Comparison of ENCODE assay signal across 8 mouse cellular contexts in genomic region chr10:81140005-81140404, GRCm38 (mm10). TPM values are rescaled to one million over a fixed set of nuclear protein-coding genes. Genes with fewer than 3 reads are reported as not detected.
A peak's percentile ranks its signal among the peaks of the same experiment; 100 is the strongest.
DNase-seq lines count a peak whose midpoint lies in the region; ATAC-seq lines count a peak whose summit lies in the region.

No protein-coding gene starts in this region.

- DNase-seq in kidney, postnatal 14 days: peak; percentile 44
- DNase-seq in kidney, postnatal 4 days: no peak
- peak; percentile 77 for DNase-seq in cerebellum, adult 9-10 months
- DNase-seq in embryo, embryonic 9.5 days (ENCODE audit: extremely low spot score): no peak
- DNase-seq in layer of hippocampus, postnatal 14 days (ENCODE audit: low spot score in 2 of 2): no peak
- no peak for DNase-seq in Muller cell, postnatal 12 days (ENCODE audit: inconsistent ontology term)

- H3K27me3 ChIP-seq in heart, embryonic 16.5 days (ENCODE audit: control insufficient read depth, insufficient read depth, low read length): no peaks in the 10 kb centered on the region
- peaks cover 12% of the 10 kb centered on the region for H3K27me3 ChIP-seq in midbrain, embryonic 12.5 days

- peaks cover 14% of the 10 kb centered on the region for H3K36me3 ChIP-seq in heart, embryonic 16.5 days (ENCODE audit: control insufficient read depth, insufficient read depth)
- H3K36me3 ChIP-seq in midbrain, embryonic 12.5 days: peaks cover 19% of the 10 kb centered on the region

- peak overlapping the region; percentile 56 for H3K9ac ChIP-seq in heart, embryonic 16.5 days (ENCODE audit: low read length)
- peak overlapping the region; percentile 92 for H3K9ac ChIP-seq in midbrain, embryonic 12.5 days (replicated peaks)

- H3K9me3 ChIP-seq in heart, embryonic 16.5 days (replicated peaks; ENCODE audit: control insufficient read depth, low read length): no peaks in the 10 kb centered on the region
- H3K9me3 ChIP-seq in midbrain, embryonic 12.5 days: no peaks in the 10 kb centered on the region; the same call in 1 of the 2 replicates

- WGBS in heart, embryonic 16.5 days: 43% methylated on average over 8 of the region's 8 CpGs
- 66% methylated on average over 8 of the region's 8 CpGs for WGBS in midbrain, embryonic 12.5 days

- no peak for ATAC-seq in heart, embryonic 16.5 days (replicated peaks; ENCODE audit: extremely low read depth, insufficient read depth, low FRiP score)
- ATAC-seq in midbrain, embryonic 12.5 days (ENCODE audit: low FRiP score, low read depth): no peak

- H3K4me1 ChIP-seq in heart, embryonic 16.5 days (ENCODE audit: control insufficient read depth, insufficient read depth, low read length): peaks cover 51% of the 10 kb centered on the region
- H3K4me1 ChIP-seq in midbrain, embryonic 12.5 days: peaks cover 56% of the 10 kb centered on the region

- H3K4me2 ChIP-seq in heart, embryonic 16.5 days (ENCODE audit: low read depth, low read length): peak overlapping the region; percentile 94
- peak overlapping the region; percentile 88; the same call in 1 of the 2 replicates for H3K4me2 ChIP-seq in midbrain, embryonic 12.5 days (replicated peaks)

- peak overlapping the region; percentile 25 for H3K27ac ChIP-seq in heart, embryonic 16.5 days (ENCODE audit: low read length)
- H3K27ac ChIP-seq in midbrain, embryonic 12.5 days (replicated peaks): no peak overlapping the region; the same call in 1 of the 2 replicates

- H3K4me3 ChIP-seq in heart, embryonic 16.5 days (ENCODE audit: low read length): peak overlapping the region; percentile 87
- peak overlapping the region; percentile 83 for H3K4me3 ChIP-seq in midbrain, embryonic 12.5 days

RNA-seq across cellular contexts. Expression of gene Zbtb7a, which starts 5.0 kb away (rescaled TPM):
- 25.5 and 30.1 TPM in 2 replicates for polyA plus RNA-seq in heart, embryonic 16.5 days (2015; fragmentation: Nextera tagmentation; extraction: Ambion mirVana)
- 14.6 and 15.9 TPM in 2 replicates for polyA plus RNA-seq in midbrain, embryonic 12.5 days (2016; fragmentation: Nextera tagmentation; extraction: Ambion mirVana)
- 10 to 100 TPM; 61.6 to 63.6 TPM for total RNA-seq in layer of hippocampus, postnatal 14 days (2021)

RNA-seq across cellular contexts. Expression of gene Pias4, which starts 27.7 kb away (rescaled TPM):
- polyA plus RNA-seq in heart, embryonic 16.5 days (2015; fragmentation: Nextera tagmentation; extraction: Ambion mirVana): 34.7 and 37.5 TPM in 2 replicates
- polyA plus RNA-seq in midbrain, embryonic 12.5 days (2016; fragmentation: Nextera tagmentation; extraction: Ambion mirVana): 58.6 and 64.9 TPM in 2 replicates
- total RNA-seq in layer of hippocampus, postnatal 14 days (2021): 10 to 100 TPM; 25.9 to 28.1 TPM

RNA-seq across cellular contexts. Expression of gene Map2k2, which starts 34.3 kb away (rescaled TPM):
- 143 and 152 TPM in 2 replicates for polyA plus RNA-seq in heart, embryonic 16.5 days (2015; fragmentation: Nextera tagmentation; extraction: Ambion mirVana)
- polyA plus RNA-seq in midbrain, embryonic 12.5 days (2016; fragmentation: Nextera tagmentation; extraction: Ambion mirVana): 245 and 248 TPM in 2 replicates
- total RNA-seq in layer of hippocampus, postnatal 14 days (2021): 100 to 1,000 TPM; 132 to 134 TPM

RNA-seq across cellular contexts. Expression of gene Eef2, which starts 36.4 kb away (rescaled TPM):
- 435 and 443 TPM in 2 replicates for polyA plus RNA-seq in heart, embryonic 16.5 days (2015; fragmentation: Nextera tagmentation; extraction: Ambion mirVana)
- polyA plus RNA-seq in midbrain, embryonic 12.5 days (2016; fragmentation: Nextera tagmentation; extraction: Ambion mirVana): 531 and 534 TPM in 2 replicates
- 1,000 to 10,000 TPM; 1,016 to 1,032 TPM for total RNA-seq in layer of hippocampus, postnatal 14 days (2021)

RNA-seq across cellular contexts. Expression of gene Creb3l3, which starts 41.3 kb away (rescaled TPM):
- polyA plus RNA-seq in heart, embryonic 16.5 days (2015; fragmentation: Nextera tagmentation; extraction: Ambion mirVana): 0.70 and 1.00 TPM in 2 replicates
- polyA plus RNA-seq in midbrain, embryonic 12.5 days (2016; fragmentation: Nextera tagmentation; extraction: Ambion mirVana): 0.22 and 0.28 TPM in 2 replicates
- under 1 TPM; 0.17 to 0.46 TPM for total RNA-seq in layer of hippocampus, postnatal 14 days (2021)

Comparison
In these comparisons a context has a peak if more than half of its experiments do, and no peak if none do; other contexts are left out.
1. DNase-seq: peak in kidney, postnatal 14 days (single experiment) and cerebellum, adult 9-10 months (single experiment); none in kidney, postnatal 4 days (0 of 2), embryo, embryonic 9.5 days (single experiment), layer of hippocampus, postnatal 14 days (0 of 2) and Muller cell, postnatal 12 days (single experiment).